Mouse (Mus musculus) adrenal gland (tissue): Measurements from ENCODE around the gene Tnrc6b.
"Not testable (repeated sequence)": the region's sequence is repeated elsewhere in the genome, so short reads cannot be mapped to it uniquely, and the experiment has no call there.

ENCODE experiments used
- intact Hi-C: fragments of 180-260 bp; cut with DNase I; formaldehyde crosslinking; loops from one replicate; pipeline ENCODE4 v1.15.1; 2025

Gene Tnrc6b

DNA sequence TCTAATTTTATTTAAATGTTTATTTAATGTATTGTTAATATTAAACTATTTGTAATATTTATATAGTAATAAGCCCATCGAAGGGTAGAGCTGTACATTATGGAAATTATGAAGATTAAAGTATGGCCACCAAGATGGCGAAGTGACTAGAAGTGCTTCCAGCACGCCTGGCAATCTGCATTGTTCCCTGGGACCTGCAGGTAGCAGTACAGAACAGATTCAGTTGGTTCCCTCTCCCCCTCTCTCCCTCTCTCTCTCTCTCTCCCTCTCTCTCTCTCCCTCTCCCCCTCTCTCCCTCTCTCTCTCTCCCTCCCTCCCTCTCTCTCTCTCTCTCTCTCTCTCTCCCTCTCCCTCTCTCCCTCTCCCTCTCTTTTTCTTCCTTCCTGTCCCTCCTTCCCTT, 199.1 kb downstream of the Tnrc6b start:
- intact Hi-C loops = no loop called here

DNA sequence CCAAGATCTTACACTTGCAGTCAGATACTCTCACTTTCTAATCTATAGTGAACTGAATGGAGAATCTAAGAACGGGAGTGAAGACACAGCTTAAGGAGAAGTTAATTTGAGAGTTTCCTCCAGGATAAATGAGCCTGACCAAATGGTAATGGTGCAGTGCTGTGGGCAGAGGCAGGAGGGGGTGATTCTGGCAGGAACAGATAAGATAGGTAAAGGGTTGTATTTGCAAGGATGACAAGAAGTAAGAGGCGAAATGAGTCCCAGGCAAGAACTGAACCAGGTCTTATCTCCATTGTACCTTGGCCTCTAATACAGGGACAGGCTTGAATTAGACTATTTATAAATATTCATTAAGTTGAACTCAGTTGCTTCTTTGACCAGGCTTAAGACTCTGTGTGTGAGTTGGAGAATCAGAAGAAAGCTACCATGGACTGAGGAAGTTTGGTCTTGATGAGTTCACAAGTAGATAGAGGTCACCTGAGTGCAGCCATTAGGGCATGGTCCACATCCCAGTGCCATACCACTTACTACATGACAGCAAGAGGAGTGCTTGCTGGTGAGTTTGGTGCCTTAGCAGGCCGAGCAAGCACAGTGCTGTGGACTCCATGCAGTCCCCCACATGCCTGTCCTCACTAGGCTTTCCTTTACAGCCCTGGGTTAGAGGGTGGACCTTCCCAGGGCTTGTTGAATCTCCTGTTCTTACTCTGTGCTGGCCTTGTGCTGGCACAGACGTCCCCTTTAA, 199.8 kb downstream of the Tnrc6b start:
- intact Hi-C loops = no loop called here

DNA sequence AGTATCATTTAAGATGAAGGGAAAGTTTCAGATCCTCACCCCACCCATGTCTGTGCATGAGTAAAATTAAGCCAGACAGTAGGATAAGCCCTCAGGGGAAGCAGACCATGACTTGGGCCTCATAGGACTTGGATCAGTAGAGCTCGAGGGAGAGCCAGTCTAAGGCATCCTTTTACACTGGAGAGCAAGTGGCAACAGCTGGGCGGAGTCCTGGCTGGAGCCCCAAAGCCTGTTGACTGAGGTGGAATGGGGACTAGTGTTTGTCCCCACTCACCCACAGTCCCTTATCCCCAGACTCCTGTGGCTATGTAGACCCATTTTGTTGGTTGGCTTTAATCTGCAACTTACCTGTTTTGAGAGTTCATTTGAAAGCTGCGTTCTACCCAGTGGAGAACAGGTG, 201.1 kb downstream of the Tnrc6b start:
- intact Hi-C loops = no loop called here

DNA sequence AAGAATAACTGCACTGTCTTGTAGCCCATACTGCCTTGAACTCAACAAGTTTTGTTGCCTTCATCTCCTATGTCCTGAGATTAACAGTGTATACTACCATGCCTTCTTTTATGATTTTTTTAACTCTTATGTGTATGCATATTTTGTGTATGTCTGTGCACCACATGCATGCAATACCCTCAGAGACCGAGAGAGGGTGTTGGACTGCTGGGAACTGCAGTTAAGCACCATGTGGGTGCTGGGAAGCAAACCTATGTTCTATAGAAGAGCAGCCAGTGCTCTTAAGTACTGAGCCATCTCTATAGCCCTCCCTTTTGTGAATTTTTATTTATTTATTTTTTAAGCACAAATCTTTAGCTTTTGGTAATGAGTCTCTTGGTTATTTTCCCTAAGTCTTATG, 202.7 kb downstream of the Tnrc6b start:
- intact Hi-C loops = no loop called here

DNA sequence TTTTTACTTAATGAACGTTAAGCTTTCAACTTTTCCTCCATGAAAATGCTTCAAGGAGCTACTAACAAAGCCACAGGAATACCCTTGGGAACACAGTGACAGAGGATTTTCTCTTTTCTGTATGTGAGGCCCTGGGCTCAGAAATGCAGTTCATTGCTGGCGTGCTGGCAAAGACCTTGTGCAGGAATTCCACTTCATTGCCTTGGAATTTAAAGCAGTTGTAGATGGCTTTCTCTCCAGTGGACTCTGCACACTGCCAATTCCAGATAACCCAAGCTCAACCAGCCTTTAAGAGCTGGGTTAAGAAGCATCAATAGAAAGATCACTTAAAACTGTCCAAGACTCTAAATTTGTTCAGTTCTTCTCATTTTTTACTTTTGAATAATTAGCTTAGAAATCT, 204.7 kb downstream of the Tnrc6b start:
- intact Hi-C loops = no loop called here

DNA sequence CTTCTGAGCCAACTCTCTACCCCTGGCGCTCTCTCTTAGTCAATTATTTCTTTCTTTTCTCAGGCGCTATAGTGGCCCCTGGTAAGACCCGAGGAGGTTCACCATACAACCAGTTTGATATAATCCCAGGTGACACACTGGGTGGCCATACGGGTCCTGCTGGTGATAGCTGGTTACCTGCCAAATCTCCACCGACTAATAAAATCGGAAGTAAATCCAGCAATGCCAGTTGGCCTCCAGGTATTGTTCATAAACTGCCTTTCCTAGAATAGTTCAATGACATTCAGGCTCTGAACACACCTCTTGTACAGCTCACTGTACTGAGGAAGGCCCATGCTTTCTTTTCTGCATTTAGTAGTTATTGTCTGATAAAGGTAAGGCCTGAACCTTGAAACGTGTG, 205.5 kb downstream of the Tnrc6b start:
- intact Hi-C loops = no loop called here

DNA sequence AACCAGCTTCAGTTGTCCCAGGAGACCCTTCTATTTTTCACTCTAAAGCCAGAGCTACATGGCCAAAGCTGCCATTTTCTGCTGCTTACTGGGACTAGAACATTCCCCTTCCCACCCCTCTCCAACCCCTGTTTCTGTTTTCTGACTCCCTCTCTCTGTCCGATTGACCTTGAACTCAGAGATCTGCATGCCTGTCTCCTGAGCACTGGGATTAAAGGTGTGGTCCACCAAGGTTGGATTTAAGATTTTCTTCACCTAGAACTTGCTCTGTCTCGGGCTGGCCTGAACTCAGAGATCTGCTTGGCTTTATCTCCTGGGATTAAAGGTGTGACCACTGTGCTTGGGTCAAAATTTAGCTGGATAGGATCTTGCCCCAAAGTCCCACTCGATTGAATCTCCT, 209.2 kb downstream of the Tnrc6b start:
- intact Hi-C loops = no loop called here

DNA sequence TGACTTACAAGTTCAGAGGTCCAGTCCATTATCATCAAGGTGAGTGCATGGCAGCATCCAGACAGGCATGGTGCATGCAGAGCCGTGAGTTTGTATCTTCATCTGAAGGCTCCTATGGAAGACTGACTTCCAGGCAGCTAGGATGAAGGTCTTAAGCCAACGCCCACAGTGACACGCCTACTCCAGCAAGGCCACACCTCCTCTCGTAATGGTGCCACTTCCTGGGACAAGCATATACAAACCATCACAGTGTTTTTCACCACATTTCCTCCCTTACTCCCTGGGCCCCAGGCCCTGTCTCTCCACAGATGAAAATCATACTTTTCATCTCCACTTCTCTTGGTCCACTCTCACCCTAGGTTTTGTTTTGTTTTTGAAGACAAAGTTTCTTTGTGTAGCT, 210.7 kb downstream of the Tnrc6b start:
- intact Hi-C loops = no loop called here

DNA sequence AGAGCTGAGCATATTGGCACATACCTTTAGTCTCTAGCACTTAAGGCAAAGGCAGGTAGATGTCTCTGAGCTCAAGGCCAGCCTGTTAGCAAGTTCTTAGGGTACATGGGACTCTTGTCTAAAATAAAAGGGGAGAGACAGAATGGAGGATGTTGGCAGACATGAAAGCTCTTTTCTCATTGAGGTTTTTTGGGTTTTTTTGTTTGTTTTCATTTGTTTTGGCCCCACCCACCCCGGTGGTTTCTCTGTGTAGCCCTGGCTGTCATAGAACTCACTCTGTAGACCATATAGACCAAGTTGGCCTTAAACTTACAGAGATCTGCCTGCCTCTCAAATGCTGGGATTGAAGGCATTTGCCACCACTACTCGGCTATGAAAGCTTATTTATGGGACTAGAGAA, 213.1 kb downstream of the Tnrc6b start:
- intact Hi-C loops = no loop called here

DNA sequence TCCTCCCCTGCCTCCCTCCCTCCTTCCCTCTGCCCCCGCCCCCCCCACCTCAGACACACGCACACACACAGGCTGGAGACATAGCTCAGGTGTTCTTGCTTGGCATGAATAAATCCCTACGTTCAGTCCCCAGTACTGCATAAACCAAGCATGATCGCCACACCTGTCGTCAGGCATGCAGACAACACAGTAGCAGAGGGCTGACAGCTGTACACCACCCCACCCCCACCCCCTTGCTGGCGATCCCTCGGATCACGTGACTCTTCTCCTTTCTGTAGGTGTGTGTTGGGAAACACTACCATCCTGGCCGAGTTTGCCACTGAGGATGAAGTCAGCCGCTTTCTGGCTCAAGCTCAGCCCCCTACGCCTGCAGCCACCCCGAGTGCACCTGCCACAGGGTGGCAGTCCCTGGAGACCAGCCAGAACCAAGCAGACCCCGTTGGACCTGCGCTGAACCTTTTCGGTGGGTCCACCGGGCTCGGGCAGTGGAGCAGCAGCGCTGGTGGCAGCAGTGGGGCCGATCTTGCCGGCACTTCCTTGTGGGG, 217.8 kb downstream of the Tnrc6b start:
- intact Hi-C loops = no loop called here

DNA sequence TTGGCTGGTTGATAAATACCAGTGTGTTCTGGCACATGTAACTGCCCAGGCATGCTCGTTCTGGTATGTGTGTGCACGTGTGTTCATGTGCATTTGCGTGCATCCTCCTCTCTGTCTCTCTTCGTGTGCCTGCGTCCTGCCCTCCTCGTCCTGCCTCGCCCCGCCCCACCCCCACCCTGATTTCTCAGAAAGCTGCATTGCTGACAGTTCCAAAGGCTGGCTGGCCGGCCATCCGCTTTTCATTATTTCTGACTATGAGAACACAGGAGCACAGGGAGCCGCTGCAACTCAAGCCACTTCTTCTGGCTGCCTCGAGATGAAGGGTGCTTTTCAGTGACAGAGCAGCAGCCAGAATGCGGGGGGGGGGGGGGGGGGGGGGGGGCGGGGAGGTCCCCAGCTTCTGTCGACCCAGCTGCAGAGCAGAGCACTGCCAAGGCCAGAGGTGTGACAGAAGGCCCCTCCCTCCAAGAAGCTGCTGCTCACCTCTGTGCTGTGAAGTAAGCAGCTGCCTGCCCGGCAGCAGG, 219.0 kb downstream of the Tnrc6b start:
- intact Hi-C loops = no loop called here

DNA sequence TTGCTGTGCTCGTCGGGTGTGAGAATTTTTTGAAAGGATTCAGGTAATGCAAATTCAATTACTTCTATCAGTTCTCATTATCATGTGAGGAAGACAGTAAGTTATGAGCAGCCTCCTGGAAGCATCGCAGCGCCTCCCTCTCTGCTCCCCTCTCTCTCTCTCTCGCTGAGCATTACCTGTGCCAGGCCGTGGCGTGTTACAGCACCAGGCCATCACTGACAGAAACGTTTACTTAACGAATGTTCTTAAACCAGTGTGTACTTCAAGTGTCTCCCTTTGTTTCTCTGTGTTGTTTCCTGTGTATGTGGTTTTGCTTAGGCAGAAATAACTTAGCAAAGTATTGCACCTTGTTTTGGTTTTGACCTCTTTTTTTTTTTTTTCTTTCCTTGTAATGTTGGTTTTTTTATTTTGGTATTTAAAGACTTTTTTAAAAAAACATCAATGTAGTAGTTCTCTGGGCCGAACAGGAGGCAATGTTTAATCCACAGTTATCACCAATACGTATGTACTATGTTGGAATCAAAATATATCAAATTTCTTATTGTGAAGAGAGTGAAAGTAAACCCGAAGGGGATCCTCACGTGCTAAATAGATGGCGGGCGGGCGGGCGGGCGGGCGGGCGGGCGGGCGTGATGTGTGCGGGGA, 219.7 kb downstream of the Tnrc6b start:
- intact Hi-C loops = not testable (repeated sequence)

DNA sequence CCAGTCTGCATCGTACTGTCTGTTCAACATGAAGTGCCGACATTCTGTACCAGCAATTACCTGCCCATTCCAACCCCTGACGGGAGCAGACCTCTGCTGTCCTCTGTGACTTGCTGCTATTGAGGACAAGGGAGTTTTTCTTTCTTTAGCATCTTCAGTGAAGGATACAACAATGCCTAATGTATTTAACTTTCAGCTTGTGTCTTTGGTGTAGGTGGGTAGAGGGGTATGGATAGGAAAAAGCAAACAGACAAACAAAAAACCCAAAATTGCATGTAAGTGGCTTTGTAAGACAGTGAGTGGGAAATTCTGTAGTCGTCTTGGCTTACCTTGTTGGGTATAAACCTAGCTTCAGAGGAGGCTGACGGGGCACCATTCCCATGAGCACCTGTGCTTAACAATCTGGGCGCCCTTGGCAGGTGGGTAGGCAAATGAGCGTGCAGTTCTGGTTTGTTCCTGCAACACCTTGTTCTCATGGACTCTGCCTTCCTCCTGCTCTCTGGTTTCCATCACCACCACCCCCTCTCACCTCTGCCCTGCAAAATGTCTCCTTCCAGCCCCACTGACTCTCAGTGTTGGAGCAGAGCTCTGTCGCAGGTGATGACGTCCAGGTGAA, 220.3 kb downstream of the Tnrc6b start:
- intact Hi-C loops = no loop called here

DNA sequence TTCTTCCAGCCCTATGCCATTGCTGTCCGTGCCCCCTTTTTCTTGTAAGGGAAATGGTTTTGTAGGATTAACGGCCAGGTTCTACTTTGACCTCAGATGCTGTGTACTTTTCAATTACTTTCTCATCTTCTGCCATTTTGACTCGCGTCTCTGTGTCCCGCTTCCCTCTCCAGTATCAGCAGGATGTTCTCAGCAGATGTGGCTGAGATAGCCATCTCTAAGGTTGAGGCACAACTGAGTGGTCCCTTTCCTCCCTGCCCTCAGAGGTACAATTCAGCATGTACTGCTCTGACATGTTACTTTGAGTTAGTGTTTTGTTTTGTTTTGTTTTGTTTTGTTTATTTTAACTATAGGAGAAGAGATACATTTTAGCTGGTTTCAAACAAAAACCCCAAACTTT, 223.7 kb downstream of the Tnrc6b start:
- intact Hi-C loops = no loop called here

DNA sequence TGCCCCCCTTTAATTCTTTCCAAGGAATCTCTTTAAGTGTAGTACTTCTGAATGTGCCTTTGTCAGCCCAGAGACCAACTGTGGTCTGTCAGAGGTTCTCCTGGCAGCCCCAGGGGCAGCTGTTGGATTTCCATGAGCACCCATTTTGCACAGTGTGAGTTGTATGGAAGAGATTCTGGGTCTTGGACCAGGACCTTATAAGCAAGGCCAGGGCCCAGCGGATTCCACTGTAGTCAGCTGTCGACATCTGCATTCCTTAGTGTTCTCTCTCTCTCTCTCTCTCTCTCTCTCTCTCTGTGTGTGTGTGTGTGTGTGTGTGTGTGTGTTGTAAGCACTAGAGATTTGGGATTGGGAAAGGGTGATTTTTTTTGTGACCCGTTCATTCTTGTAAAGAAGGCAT, 225.6 kb downstream of the Tnrc6b start:
- intact Hi-C loops = no loop called here

DNA sequence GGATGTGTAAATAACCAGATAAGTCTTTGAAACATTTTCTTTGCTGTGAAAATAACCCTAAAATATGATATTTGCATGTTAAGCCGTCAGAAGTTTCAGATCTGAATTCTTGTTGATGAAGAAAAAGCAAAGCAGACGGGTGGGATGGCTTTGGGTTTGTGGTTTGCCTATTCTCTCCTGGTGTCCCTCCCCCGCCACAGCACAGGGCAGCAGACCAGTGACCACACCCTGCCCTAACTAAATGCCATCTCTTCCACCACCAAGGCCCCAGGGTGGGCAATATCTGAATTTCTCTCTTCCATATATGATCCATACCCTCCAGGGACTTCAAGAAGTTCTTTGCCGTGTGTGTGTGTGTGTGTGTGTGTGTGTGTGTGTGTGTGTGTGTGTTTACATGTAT, 227.5 kb downstream of the Tnrc6b start:
- intact Hi-C loops = no loop called here

DNA sequence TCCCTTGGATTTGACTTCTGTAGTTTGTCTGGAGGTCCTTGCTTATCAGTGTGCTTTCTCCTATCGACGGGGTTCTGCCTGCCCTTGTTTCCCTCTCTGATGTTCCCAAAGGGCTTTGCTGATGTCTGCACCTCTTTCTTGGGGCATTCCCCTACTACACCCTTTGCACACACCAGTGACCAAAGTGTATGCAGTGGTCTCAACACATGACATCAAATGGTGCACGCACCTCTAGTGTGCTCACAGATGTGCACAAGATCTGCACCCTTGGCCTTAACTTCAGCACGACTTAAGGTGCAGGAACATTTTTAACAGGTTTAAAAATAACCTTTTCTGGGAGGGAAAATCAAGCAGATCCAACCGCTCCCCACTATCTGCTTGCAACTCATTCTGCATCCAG, 228.3 kb downstream of the Tnrc6b start:
- intact Hi-C loops = no loop called here

DNA sequence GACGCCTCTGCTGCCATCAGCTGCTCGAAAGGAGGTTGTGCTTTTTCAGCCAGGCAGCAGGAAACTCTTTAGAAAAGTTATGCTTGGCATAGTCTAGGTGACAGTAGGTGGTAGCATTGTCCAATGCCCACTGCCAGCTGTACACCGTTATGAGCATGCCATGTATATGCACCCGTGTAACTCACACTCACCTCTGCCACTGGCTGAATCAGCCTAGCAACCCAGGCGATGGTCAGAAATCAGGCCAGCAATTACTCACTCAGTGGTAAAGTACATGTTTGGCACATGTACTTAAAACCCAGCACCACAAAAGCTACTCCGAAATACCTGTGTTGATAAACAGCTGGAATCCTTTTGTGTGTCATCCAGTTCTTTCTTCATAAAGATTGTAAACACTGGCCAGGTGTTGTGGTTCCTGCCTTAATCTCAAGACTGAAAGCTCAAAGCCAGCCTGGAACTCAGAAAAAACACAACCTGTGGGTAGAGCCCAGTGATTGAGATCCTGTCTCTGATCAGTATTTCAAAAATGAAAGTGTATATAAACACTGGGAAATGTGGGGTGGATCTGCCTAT, 230.4 kb downstream of the Tnrc6b start:
- intact Hi-C loops = no loop called here

DNA sequence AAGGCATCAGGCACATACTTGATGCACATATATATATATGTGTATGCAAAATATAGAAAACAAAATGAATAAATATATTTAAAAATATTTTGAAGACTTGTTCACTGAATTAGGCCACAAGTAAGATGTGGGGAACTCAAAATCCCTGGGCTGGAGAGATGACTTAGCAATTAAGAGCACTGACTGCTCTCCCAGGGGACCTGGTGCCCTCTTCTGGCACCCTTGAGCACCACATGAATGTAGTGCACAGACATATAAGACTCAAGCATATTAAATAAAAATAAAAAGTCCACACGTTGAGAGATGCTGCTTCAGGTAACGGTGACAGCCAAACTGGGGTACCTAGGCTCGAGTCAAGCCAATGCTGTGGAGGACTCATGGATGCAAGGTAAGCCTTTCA, 234.7 kb downstream of the Tnrc6b start:
- intact Hi-C loops = loop anchor here (5.0 kb wide), 1 partner anchor 239 kb away; no protein-coding TSS in a partner anchor

DNA sequence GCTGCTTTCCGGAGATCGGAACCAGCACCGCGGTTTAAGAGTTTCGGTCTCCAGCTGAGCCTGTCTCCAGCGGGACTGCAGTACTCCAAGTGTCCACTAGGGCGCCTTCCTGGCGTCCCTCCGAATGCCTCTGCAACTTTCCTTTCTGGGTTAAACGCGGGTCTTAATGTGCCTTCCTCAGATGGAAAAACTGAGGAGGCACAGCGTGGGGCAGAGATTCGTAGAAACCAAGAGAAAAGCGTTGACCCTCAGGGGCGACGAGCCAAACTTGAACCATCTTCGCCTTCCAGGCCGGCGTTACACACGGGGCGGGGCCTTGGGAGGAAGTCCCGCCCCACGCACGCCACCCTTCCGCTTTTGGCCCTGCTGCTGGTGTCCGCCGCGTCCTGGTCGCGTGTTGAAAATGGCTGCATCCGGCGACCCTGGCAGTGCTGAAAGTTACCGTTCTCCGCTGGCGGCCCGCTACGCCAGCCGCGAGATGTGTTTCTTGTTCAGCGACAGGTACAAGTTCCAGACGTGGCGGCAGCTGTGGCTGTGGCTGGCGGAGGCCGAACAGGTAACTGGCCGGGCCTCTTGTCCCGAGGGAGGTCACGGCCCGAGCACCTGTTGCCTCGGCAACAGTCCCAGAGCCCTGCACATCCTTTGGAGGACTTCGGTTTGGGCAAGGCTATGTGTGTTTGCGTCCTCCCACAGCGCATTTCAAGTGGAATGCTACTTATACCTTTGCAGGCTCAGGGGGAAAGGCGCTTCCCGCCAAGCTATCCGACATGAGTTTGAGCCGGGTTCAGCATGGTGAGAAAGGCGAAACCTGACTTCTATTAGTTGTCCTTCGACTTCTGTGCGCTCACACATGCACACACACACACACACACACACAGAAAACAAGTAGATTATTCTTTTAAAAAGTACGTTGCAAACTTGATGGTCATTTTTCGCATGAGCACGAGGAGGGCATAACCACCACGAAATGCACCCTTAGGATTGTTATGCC, 237.3 kb downstream of the Tnrc6b start, which contains the start of gene Adsl:
Gene Adsl (plus strand): TSS at position 346 of the 991 bp plus-strand sequence.
- intact Hi-C loops = loop anchor here (5.0 kb wide), 1 partner anchor 241 kb away; no protein-coding TSS in a partner anchor
